Mouse (Mus musculus) limb, embryonic 15.5 days (tissue): ENCODE results near the gene Ppm1h. TPM values are rescaled to one million over a fixed set of nuclear protein-coding genes. Genes with fewer than 3 reads are reported as not detected.

Source experiments
- ATAC-seq: fragments of 200-750 bp; cut with Nextera tagmentation; 2 replicates; pipeline ENCODE4 v1.8.0; 2017; ENCODE audit warnings: low read depth, moderate TSS enrichment; ENCODE audit not compliant: insufficient number of reproducible peaks, low FRiP score, low TSS enrichment
- H3K27ac ChIP-seq: fragments of 300-500 bp; sonication (generic); 2 replicates; pipeline ENCODE4 v1.5.1; 2015; ENCODE audit warnings: moderate library complexity, mild to moderate bottlenecking, inconsistent platforms
- H3K27me3 ChIP-seq: fragments of 300-500 bp; sonication (generic); 2 replicates; pipeline ENCODE4 v1.6.1; 2015; ENCODE audit warnings: inconsistent platforms
- H3K36me3 ChIP-seq: fragments of 300-500 bp; sonication (generic); 2 replicates; pipeline ENCODE4 v1.6.1; 2015; ENCODE audit warnings: inconsistent platforms
- H3K4me1 ChIP-seq: fragments of 300-500 bp; sonication (generic); 2 replicates; pipeline ENCODE4 v1.6.1; 2015; ENCODE audit warnings: inconsistent platforms
- H3K4me2 ChIP-seq: fragments of 300-500 bp; sonication (generic); 2 replicates; pipeline ENCODE4 v1.6.1; 2015; ENCODE audit warnings: mild to moderate bottlenecking, inconsistent platforms
- H3K4me3 ChIP-seq: fragments of 300-500 bp; sonication (generic); 2 replicates; pipeline ENCODE4 v1.5.1; 2015; ENCODE audit warnings: mild to moderate bottlenecking, inconsistent platforms
- H3K9ac ChIP-seq: fragments of 300-500 bp; sonication (generic); 2 replicates; pipeline ENCODE4 v1.6.1; 2015; ENCODE audit warnings: inconsistent platforms
- H3K9me3 ChIP-seq: fragments of 300-500 bp; sonication (generic); 2 replicates; pipeline ENCODE4 v1.6.1; 2016; ENCODE audit warnings: inconsistent platforms
- WGBS: fragments of 180-500 bp; shearing (Covaris S2); methylation state at CpG from one replicate; pipeline ENCODE4 v1.1.7; 2015; 5-methylcytosine and 5-hydroxymethylcytosine counted together
- polyA plus RNA-seq: library from polyadenylated mRNA; unstranded; fragments of >200 nt; fragmentation: Nextera tagmentation; extraction: Ambion mirVana; gene quantifications from 2 replicates; pipeline ENCODE4 v1.2.1, GENCODE M21; 2015

The Ppm1h gene
- polyA plus RNA-seq, 1 experiment from 2014 or later: 3.2 TPM

DNA sequence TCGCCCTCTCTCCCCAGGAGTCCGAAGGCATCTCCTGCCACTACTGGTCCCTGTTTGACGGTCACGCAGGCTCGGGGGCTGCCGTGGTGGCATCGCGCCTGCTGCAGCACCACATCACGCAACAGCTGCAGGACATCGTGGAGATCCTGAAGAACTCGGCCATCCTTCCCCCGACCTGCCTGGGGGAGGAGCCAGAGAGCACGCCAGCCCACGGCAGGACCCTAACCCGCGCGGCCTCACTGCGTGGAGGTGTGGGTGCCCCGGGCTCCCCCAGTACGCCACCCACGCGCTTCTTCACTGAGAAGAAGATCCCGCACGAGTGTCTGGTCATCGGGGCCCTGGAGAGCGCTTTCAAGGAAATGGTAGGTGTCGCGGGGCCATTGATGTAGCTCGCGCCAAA, 123.7 kb downstream of the Ppm1h start:
- ATAC-seq: no peak
- Histone ChIP-seq H3K36me3 (no peaks in the 10 kb centered on the region), H3K27me3 (no peaks in the 10 kb centered on the region), H3K9ac (peak overlapping the region; percentile 41; the same call in 1 of the 2 replicates), H3K9me3 (no peaks in the 10 kb centered on the region), H3K27ac (no peak overlapping the region), H3K4me2 (peak overlapping the region; percentile 55), H3K4me1 (peaks cover 13% of the 10 kb centered on the region), H3K4me3 (peak overlapping the region; percentile 37)
- WGBS: 37% methylated on average over 30 of the region's 30 CpGs

GRCm38 (mm10) chr10:122802901-122803300, 124.3 kb downstream of the Ppm1h start:
- no peaks in the 10 kb centered on the region for H3K27me3 ChIP-seq
- H3K4me1 ChIP-seq: peaks cover 19% of the 10 kb centered on the region
- H3K9ac ChIP-seq: no peak overlapping the region
- H3K4me3 ChIP-seq: no peak overlapping the region
- H3K36me3 ChIP-seq: no peaks in the 10 kb centered on the region
- no peak overlapping the region for H3K4me2 ChIP-seq
- no peaks in the 10 kb centered on the region for H3K9me3 ChIP-seq
- WGBS: 37% methylated on average over 7 of the region's 7 CpGs
- no peak overlapping the region for H3K27ac ChIP-seq
- no peak for ATAC-seq

- 5% methylated on average over 7 of the region's 7 CpGs for WGBS
- Histone ChIP-seq H3K27ac (no peak overlapping the region), H3K9me3 (no peaks in the 10 kb centered on the region), H3K4me1 (peaks cover 24% of the 10 kb centered on the region), H3K27me3 (no peaks in the 10 kb centered on the region), H3K36me3 (no peaks in the 10 kb centered on the region), H3K4me2 (no peak overlapping the region), H3K4me3 (no peak overlapping the region), H3K9ac (no peak overlapping the region)
- ATAC-seq: no peak
These were observed 125.3 kb downstream of the Ppm1h start for GRCm38 (mm10) chr10:122803906-122804305.

DNA sequence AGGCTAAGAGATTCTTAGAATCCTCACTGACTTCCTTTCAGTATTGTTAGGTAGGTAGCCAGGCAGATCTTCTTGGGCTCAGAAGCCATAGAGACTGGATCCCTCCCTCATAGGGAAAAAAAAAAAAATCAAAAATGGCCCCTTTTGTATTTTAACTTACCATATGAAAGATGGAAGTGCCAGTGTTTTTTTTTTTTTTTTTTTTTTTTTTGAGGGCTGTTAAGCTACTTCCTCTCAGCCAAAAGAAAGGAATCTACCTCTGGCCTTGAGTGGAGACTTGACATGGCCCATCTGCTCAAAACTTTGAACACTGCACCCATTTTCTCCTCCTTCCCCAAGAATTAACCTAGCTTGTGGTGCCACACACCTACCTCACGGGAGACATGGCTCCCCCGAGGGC, 127.3 kb downstream of the Ppm1h start:
- Histone ChIP-seq H3K9me3 (no peaks in the 10 kb centered on the region), H3K4me2 (no peak overlapping the region), H3K4me3 (no peak overlapping the region), H3K27me3 (no peaks in the 10 kb centered on the region), H3K9ac (no peak overlapping the region), H3K4me1 (peaks cover 24% of the 10 kb centered on the region), H3K27ac (no peak overlapping the region), H3K36me3 (no peaks in the 10 kb centered on the region)
- WGBS: 42% methylated on average over 2 of the region's 2 CpGs
- ATAC-seq: no peak

DNA sequence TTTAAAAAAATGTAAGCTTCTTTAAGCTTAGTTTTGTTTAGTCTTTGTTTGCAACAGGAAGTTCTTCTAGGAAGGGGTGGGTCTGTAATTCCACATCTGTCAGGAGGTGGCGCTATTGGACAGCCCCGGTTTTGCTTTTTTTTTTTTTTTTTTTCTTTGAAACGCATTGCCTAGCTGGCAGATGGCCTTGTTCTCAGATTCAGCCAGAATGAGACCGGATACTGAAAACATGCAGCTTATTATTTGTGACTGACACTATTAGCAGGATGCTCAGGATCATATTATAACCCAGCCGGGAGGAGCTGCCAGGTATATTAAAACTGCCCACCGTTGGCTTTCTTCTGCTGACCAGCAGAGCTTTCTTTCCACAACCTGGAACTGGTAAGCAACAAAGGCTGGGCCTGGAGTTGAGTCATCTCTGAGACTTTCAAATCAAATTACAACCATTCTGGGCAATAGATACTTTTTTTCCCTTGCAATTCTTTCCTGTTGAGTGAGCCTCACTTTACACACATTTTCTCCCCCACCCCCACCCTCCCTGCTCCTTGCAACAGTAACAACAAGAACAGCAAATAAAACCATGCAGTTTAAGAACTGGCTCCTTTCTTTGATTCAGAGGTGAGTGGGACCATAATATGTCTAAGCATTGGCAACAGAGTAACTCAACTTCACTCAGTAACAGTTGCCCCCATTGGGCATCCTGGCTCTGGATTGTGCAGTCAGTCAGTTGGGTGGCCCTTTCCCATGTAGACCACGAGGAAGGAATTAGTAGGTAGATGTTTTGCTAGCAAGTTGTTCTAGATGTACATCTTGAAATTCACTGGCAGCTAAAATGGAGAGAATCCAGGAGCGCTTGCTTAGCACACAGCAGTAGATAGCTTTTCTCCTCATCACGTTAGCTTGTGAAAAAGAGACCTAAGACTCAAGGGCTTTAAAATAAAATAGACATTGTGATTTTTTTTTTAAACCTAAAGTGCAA, 128.9 kb downstream of the Ppm1h start:
- Histone ChIP-seq H3K4me2 (no peak overlapping the region), H3K9ac (no peak overlapping the region)

GRCm38 (mm10) chr10:122808186-122808585, 129.6 kb downstream of the Ppm1h start:
- Histone ChIP-seq H3K27me3 (no peaks in the 10 kb centered on the region), H3K4me3 (no peak overlapping the region), H3K27ac (peak overlapping the region; percentile 54; the same call in 1 of the 2 replicates), H3K9ac (no peak overlapping the region), H3K4me1 (peaks cover 16% of the 10 kb centered on the region), H3K9me3 (no peaks in the 10 kb centered on the region), H3K4me2 (no peak overlapping the region), H3K36me3 (no peaks in the 10 kb centered on the region)
- ATAC-seq: no peak
- 53% methylated on average over 4 of the region's 4 CpGs for WGBS

More for the DNA sequence above, 128.9 kb downstream of the Ppm1h start:
- Histone ChIP-seq H3K27ac (peak overlapping the region; percentile 78), H3K36me3 (no peaks in the 10 kb centered on the region), H3K4me3 (no peak overlapping the region), H3K27me3 (no peaks in the 10 kb centered on the region), H3K9me3 (no peaks in the 10 kb centered on the region), H3K4me1 (peaks cover 19% of the 10 kb centered on the region)
- ATAC-seq: no peak; the same call in 1 of the 2 replicates
- 19% methylated on average over 9 of the region's 9 CpGs for WGBS

DNA sequence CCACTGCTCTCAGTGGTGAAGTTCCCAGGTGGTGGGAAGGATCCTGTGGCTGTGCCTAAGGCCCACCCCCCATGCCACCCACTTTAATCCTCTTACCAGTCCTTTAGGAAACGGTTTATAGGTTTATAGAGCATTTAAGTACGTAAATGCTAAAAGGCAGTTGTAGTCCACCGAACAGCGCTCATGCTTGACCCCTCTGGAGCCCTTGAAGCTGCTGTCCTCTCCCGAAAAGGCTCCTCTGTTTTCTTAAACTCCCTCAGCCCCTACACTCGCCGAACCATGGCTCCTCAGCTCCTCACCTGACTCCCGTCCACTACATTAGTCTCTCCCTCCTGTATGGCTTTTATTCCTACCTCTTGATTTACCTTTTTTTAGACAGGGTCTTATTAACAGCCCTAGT, 131.3 kb downstream of the Ppm1h start:
- H3K4me3 ChIP-seq: no peak overlapping the region
- no peaks in the 10 kb centered on the region for H3K9me3 ChIP-seq
- no peak for ATAC-seq
- peaks cover 20% of the 10 kb centered on the region for H3K4me1 ChIP-seq
- H3K36me3 ChIP-seq: no peaks in the 10 kb centered on the region
- no peak overlapping the region for H3K27ac ChIP-seq
- WGBS: 54% methylated on average over 8 of the region's 8 CpGs
- H3K9ac ChIP-seq: no peak overlapping the region
- H3K4me2 ChIP-seq: no peak overlapping the region
- no peaks in the 10 kb centered on the region for H3K27me3 ChIP-seq

DNA sequence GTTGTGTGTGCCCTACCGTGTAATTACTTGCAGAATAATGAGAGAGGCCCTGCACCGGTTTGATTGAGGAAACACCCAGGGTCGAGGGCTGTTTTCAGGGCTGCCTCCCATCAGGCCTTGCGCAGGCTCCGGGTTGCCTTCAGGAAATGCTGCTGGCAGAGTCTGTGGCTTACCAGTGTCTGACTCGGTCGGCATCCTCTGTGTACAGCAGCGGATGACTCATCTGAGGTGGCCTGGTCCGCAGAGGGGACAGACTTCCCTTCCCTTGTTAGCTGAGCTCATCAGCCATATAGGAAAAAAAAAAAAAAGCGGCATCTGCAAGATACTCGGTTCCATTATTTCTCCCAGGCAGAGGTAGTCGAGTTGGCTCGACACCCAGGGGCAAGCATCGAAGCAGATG, 136.5 kb downstream of the Ppm1h start:
- 15% methylated on average over 14 of the region's 14 CpGs for WGBS
- peak overlapping the region; percentile 8; the same call in 1 of the 2 replicates for H3K27ac ChIP-seq
- no peaks in the 10 kb centered on the region for H3K9me3 ChIP-seq
- H3K4me3 ChIP-seq: no peak overlapping the region
- no peak overlapping the region for H3K9ac ChIP-seq
- H3K27me3 ChIP-seq: no peaks in the 10 kb centered on the region
- H3K4me1 ChIP-seq: peaks cover 13% of the 10 kb centered on the region; the same call in 1 of the 2 replicates
- 0 out of 2 replicates have a peak, but pooled peaks have one; percentile 41 for ATAC-seq
- no peaks in the 10 kb centered on the region for H3K36me3 ChIP-seq
- H3K4me2 ChIP-seq: peak overlapping the region; percentile 20; the same call in 1 of the 2 replicates

GRCm38 (mm10) chr10:122817741-122818140, 139.2 kb downstream of the Ppm1h start:
- no peaks in the 10 kb centered on the region for H3K27me3 ChIP-seq
- no peak overlapping the region for H3K4me3 ChIP-seq
- ATAC-seq: no peak
- H3K4me1 ChIP-seq: peaks cover 13% of the 10 kb centered on the region; the same call in 1 of the 2 replicates
- H3K9ac ChIP-seq: no peak overlapping the region
- WGBS: 67% methylated on average over 8 of the region's 8 CpGs
- H3K27ac ChIP-seq: no peak overlapping the region
- no peak overlapping the region for H3K4me2 ChIP-seq
- no peaks in the 10 kb centered on the region for H3K9me3 ChIP-seq
- H3K36me3 ChIP-seq: no peaks in the 10 kb centered on the region

DNA sequence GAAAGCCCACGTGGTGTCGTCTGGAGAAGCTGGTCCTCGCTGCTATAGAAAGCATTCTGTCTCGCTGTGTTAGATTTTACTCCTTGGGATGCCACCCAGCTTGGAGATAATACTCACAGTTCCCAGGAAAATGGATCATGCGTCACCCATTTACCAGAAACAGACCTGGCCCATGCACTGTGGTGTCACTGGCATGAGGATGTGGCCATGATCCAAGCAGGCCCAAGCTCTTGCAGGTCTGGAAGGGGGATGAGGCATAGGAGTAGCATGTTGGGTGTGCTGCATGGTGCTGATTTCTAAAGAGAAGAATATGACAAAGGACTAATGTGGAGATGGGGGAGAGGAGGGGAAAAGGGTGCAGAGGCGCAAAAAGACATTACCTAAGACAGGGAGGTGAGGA, 141.2 kb downstream of the Ppm1h start:
- no peak for ATAC-seq
- H3K4me2 ChIP-seq: no peak overlapping the region
- no peak overlapping the region for H3K27ac ChIP-seq
- no peaks in the 10 kb centered on the region for H3K36me3 ChIP-seq
- no peaks in the 10 kb centered on the region for H3K9me3 ChIP-seq
- H3K4me3 ChIP-seq: no peak overlapping the region
- peaks cover 14% of the 10 kb centered on the region; the same call in 1 of the 2 replicates for H3K4me1 ChIP-seq
- WGBS: 93% methylated on average over 6 of the region's 6 CpGs
- no peak overlapping the region for H3K9ac ChIP-seq
- no peaks in the 10 kb centered on the region for H3K27me3 ChIP-seq

DNA sequence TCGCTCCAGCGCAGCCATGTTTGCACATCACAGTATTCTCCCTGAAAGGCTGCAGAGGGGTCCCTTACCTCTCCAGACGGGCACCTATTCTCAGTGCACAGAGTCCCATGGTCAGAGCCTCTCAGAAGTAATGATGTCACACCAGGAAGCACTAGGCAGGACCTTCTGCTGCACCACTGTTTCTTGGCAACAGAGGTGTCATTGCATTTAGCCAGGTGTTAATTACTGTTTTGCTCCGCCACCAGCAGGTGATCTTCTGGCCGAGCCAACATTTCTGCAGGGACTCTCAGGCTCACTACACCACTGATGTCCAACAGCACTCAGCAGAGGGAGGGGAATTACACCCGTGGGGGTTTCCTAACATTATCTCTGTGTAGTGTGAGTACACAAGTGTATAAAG, 143.0 kb downstream of the Ppm1h start:
- Histone ChIP-seq H3K27me3 (no peaks in the 10 kb centered on the region), H3K4me3 (no peak overlapping the region), H3K4me2 (no peak overlapping the region), H3K27ac (no peak overlapping the region), H3K9me3 (no peaks in the 10 kb centered on the region), H3K9ac (no peak overlapping the region), H3K36me3 (no peaks in the 10 kb centered on the region), H3K4me1 (peaks cover 8% of the 10 kb centered on the region; the same call in 1 of the 2 replicates)
- ATAC-seq: no peak
- WGBS: 70% methylated on average over 6 of the region's 6 CpGs

DNA sequence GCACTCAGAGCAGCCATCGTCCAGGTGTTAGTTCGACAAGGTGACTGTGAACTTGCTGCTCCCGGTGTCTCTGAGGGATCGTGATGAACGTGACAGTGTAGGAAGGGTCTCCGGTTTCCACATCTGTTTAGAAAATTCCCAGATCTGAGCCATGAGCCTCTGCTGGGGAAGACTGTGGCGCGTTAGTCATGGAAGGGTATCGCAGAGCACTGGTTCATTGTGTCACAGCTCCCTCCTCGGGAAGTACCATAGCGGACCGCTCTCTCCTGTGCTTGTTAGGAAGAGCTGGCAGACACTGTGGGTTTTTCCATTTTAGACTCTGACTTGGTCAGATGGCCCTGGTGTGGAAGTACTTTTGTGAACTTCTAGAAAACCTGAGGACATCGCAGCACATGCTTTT, 145.1 kb downstream of the Ppm1h start:
- H3K9ac ChIP-seq: no peak overlapping the region
- no peaks in the 10 kb centered on the region for H3K27me3 ChIP-seq
- 71% methylated on average over 13 of the region's 13 CpGs for WGBS
- no peaks in the 10 kb centered on the region for H3K9me3 ChIP-seq
- H3K4me1 ChIP-seq: peaks cover 10% of the 10 kb centered on the region
- H3K27ac ChIP-seq: no peak overlapping the region
- no peak overlapping the region for H3K4me2 ChIP-seq
- ATAC-seq: no peak
- H3K4me3 ChIP-seq: no peak overlapping the region
- H3K36me3 ChIP-seq: no peaks in the 10 kb centered on the region
